Mouse (Mus musculus) leukemia stem cell, adult 10-12 weeks (primary cell): Measurements from ENCODE around the gene Ccnl2. TPM values are rescaled to one million over a fixed set of nuclear protein-coding genes. Genes with fewer than 3 reads are reported as not detected.

Experiments
- polyA plus RNA-seq: library from polyadenylated mRNA; stranded (reverse); fragments of >175 nt; gene quantifications from 2 replicates; pipeline ENCODE4 v1.2.3, GENCODE M21; 2012; ENCODE audit warnings: low replicate concordance

Ccnl2 gene
- 33.3 and 37.7 TPM in 2 replicates for polyA plus RNA-seq

DNA sequence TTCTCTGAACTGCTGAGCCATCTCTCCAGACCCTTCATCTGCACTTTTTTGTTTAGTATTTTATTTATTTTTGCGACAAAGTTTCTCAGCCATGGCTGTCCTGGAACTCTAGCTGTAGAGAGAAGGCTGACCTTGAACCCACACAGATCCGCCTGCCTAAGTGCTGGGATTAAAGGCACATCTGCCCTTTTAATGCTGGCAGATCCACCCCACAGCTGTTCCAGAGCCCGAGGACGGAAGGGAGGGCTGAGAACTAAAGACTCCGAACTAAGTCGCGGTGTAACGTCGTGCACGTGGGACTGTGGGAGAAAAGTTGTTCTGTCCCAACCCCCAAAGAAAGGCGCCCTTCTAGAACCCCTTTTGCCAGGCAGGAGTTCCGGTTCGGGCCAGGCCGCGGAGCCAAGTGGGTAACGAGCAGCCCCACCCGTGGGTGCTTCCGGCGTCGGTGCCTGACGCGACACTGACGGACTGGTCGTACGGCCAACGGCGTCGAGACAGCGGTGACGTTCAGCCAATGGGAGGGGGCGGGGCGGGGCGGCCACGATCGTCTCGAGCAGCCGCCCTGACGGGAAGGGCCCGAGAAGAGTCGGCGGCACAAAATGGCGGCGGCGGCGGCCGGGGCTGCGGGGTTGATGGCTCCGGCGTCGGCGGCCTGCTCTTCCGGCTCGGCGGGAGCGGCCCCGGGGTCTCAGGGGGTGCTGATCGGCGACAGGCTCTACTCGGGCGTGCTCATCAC, at the start of gene Ccnl2:
TSS of gene Ccnl2 (plus strand) at position 561 of the 736 bp plus-strand sequence.

DNA sequence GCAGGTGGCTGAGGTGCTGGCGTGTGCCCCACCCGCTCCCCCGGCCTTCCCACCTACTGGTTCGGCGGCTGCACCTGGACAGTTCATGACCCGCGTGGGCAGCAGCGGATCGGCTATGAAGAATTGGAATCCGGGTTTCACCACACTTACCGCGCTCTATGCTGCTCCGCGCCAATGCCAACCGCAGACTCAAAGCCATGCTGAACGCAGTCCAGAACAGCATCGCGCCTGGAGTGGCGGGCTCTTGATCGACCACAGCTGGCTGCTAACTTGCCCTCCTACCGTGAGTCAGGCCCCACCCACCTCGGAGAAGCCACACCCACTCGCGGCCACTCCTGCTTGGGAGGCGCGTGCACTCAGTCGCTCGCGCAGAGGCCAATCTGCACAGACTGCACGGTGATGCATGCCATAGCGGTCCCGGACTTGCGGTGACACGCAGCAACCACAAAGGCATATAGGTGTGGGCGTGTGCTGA, 38.0 kb upstream of the Ccnl2 start, which contains the start of gene Vwa1:
TSS of gene Vwa1 (minus strand) at position 419 of the 475 bp plus-strand sequence.

DNA sequence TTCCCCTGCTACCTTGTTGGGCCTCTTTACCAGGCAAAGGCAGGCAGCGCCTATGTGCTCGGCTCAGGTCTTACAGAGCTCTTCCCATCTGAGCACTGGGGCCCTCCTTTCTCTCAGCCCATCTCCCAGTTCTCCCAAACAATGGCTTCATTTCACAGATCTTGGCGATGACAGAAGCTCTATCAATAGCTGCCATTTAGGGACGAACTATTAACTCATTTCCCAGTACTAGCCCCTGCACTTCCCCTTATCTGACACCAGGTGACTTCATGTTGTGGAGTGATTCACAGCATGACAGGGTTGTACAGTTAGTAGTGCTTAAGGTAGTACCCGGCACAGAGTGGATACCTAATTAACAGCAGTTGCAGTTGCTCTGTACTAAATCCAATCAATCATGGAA, 26.5 kb upstream of the Ccnl2 start, which contains the start of gene Tmem88b:
TSS of gene Tmem88b (minus strand) at position 56 of the 400 bp plus-strand sequence.

DNA sequence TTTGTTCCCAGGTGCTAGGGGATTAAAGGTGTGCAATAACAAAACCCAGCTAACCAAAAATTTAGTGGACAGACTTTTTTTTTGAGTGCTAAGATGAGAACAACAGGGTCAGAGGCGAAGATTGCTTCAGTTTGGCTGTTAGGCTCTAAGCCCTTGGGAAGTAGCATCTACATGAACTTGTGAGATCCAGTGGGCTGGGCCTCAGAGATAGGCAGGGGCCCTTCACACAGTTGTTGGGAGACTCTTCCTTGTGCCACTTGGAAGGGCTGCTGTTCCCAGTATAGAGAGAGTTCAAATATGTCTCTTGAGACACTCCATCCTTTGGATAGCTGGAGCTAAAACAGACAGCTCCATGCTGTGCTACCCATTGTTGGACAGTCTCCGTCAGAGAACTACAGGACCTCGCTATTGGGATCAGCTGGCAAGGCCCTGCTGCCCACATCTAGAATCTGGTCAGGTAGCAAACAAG, 22.2 kb upstream of the Ccnl2 start, which contains the start of gene Ankrd65:
TSS of gene Ankrd65 (plus strand) at position 419 of the 469 bp plus-strand sequence.

DNA sequence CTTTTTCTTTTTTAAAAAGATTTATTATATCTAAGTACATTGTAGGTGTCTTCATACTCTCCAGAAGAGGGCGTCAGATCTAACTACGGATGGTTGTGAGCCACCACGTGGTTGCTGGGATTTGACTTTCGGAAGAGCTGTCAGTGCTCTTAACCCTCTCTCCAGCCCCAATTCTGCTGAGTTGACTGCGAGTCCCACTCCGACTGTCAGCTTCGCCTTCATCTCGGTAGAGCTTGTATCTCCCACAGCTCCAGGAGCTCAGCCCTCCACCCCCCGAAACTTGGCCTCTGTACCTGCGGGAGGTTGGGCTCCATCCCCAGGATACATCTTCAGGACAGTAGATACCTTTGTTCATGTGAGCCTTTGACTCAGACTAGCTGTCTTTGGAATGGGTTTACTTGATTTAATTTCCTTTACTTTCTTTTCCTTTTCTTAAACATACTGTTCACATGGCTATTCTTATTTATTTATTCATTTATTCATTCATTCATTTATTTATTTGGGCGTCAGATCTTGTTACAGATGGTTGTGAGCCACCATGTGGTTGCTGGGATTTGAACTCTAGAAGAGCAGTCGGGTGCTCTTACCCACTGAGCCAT, 9.4 kb upstream of the Ccnl2 start, which contains the start of gene Mrpl20:
TSS of gene Mrpl20 (plus strand) at position 138 of the 599 bp plus-strand sequence.

DNA sequence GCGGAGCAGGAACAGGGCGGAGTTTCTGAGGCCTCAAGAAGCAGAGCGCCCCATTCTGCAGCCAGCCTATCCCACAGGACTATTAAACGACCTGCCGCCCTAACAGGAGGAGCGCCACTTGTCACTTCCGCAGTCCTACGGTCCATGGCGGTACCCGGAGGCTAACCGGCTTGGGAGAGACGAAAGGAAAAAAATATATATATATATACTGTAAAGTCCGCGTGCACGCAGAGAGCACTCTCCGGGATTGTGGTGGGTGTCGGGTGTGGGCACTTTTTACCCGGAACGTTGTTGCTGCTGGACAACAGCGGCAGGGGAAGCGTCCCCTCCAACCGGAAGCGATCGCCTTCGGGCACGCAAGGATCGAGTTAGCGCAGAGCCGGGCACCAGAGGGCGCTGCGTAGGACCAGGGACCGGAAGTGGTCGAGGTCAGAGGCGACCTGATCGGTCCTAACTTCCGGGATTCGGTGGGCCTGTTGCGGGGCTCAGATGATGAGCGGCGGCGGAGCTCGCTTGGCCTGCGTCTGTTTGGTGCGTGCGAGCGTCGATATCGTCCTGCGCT, 19.0 kb downstream of the Ccnl2 start, which contains the start of gene Aurkaip1:
TSS of gene Aurkaip1 (plus strand) at position 68 of the 562 bp plus-strand sequence.

DNA sequence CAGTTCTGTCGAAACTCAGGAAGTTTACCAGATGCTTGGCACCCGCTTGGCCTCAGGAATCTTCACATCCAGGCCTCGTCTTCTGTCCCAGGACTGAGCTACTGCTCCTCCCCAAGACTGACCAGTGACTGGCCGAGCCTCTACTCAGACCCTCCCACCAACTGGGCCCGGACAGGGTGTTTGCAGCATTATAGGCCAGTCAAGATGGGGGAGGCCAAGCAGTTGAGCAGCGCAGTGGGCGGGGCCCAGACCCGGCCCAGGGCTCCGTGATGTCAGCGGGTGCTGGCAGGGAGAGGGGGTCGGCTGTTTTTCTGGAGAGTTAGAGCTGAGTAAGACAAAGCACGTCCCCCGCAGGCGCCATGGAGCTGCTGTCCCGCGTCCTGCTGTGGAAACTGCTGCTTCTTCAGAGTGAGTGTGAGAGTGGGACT, 27.2 kb downstream of the Ccnl2 start, which contains the start of gene Mxra8:
TSS of gene Mxra8 (plus strand) at position 198 of the 428 bp plus-strand sequence.

DNA sequence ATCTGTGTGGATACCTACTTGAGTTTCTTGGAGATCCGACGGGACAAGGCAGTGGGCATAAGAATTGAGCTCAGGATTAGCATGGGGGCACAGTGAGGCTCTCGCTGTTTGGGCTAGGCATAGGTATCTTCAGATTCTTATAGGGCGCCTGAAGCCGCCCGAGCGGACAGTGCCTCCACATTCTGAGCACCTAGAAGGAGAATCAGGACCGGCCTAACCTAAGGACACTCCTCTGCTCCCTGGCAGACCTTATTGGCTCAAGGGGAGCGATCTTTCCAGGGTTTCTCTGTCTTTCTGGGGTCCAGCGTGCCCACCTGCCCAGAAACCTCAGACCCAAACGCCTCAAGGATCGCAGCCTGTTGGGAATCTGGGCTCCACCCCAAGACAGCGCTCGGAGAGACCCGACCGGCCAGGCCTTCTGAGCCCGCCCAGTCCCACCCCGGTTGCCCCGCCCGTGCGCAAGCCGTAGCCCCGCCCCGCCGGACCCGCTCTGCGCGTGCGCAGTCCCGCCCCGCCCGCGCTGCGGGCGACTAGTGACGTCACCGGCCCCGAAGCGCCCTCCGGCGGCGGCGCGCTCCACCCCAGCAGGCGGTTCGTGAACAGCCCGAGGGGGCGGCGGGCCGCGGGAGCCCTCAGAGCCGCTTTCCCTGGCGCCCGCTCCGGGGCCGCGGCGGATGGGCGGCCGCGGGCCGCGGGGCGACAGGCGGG, 34.7 kb downstream of the Ccnl2 start, which contains the start of gene Dvl1:
TSS of gene Dvl1 (plus strand) at position 532 of the 708 bp plus-strand sequence.

DNA sequence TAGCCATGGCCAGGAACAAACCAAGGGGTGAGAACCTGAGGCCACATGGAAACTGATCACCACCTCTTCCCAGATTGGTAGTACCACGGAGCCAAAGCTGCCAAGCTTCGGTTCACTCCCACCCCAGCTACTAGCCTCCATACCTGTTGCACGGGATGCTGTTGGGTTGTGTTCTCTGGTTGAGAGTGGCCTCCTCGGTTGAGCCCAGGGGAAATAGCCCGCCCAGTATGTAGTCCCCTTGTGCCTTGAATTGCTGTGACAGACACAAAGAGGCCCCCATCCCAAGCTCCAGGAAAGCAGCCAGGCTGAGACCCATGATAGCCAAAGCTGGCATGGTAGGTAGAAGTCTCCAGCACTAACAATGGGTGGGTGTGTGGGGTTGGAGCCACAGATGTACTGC, 50.7 kb downstream of the Ccnl2 start, which contains the start of gene Tas1r3:
TSS of gene Tas1r3 (minus strand) at position 362 of the 400 bp plus-strand sequence.

DNA sequence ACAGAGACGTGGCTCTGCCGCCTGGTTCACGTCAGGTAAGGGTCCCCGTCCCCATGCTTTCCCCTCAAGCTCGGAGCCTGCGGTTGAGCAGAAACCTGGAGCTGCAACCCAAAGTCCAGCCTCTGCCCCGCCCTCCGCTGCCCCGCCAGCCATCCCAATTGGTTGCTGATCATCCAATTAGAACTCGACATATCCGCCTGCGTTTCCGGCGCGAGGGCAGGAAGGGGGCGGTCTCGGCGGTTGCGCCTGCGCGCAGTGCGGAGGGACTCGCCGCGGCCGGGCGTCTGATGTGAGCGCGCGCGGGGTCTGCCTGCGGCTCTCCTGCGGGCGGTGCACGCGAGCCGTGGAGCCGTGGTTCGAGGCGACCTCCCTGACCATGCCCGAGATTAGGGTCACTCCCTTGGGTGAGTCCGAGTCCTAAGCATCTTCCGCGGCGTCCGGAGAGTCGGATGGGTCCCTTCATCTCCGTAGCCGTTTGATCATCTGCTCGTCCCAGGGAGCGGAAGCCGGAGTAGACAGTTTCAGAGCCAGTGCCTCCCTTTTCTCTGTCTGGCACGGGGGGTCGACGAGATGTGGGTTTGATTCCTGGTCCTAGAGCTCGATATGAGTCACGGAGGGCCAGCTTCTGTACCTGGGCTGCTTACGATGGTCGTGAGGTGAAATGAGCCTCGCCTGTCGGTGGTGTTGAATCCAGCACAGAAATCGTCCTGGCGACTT, 57.2 kb downstream of the Ccnl2 start, which contains the start of the genes Cptp and Ints11:
TSS of gene Cptp (minus strand) at position 124 of the 717 bp plus-strand sequence.
TSS of gene Ints11 (plus strand) at position 230 of the 717 bp plus-strand sequence.

Other genes with a start within 250 kb of the Ccnl2 start
- gene Slc35e2, start 211.1 kb upstream of the Ccnl2 start, polyA plus RNA-seq = 2.0 and 5.1 TPM in 2 replicates
- gene Cdk11b, start 187.6 kb upstream of the Ccnl2 start, polyA plus RNA-seq = 45.7 and 53.4 TPM in 2 replicates
- not detected in 2 replicates for gene Gm10563, start 167.1 kb upstream of the Ccnl2 start, polyA plus RNA-seq
- gene Mmp23, start 159.1 kb upstream of the Ccnl2 start, polyA plus RNA-seq = 0.21 and 3.1 TPM in 2 replicates
- gene Mib2, start 143.3 kb upstream of the Ccnl2 start, polyA plus RNA-seq = 37.9 and 63.0 TPM in 2 replicates
- 2.6 TPM in 2 replicates for gene Fndc10, start 118.1 kb upstream of the Ccnl2 start, polyA plus RNA-seq
- 23.8 and 40.4 TPM in 2 replicates for gene Ssu72, start 107.7 kb upstream of the Ccnl2 start, polyA plus RNA-seq
- gene Tmem240, start 77.7 kb upstream of the Ccnl2 start, polyA plus RNA-seq = 0.27 and 0.50 TPM in 2 replicates
- gene Atad3a, start 51.4 kb upstream of the Ccnl2 start, polyA plus RNA-seq = 52.4 and 57.8 TPM in 2 replicates
- 1.1 and 2.2 TPM in 2 replicates for gene Vwa1, start 37.8 kb upstream of the Ccnl2 start, polyA plus RNA-seq
- 0.24 and 0.29 TPM in 2 replicates for gene Tmem88b, start 26.6 kb upstream of the Ccnl2 start, polyA plus RNA-seq
- not detected in 2 replicates for gene Ankrd65, start 22.1 kb upstream of the Ccnl2 start, polyA plus RNA-seq
- gene Mrpl20, start 9.6 kb upstream of the Ccnl2 start, polyA plus RNA-seq = 26.3 and 70.8 TPM in 2 replicates
- 142 and 271 TPM in 2 replicates for gene Aurkaip1, start 18.8 kb downstream of the Ccnl2 start, polyA plus RNA-seq
- 0.21 and 2.1 TPM in 2 replicates for gene Mxra8, start 27.2 kb downstream of the Ccnl2 start, polyA plus RNA-seq
- gene Dvl1, start 34.9 kb downstream of the Ccnl2 start, polyA plus RNA-seq = 152 and 222 TPM in 2 replicates
- gene Tas1r3, start 50.9 kb downstream of the Ccnl2 start, polyA plus RNA-seq = 0.08 TPM in 1 of 2 replicates, not detected in the other
- gene Cptp, start 57.0 kb downstream of the Ccnl2 start, polyA plus RNA-seq = 2.0 and 2.6 TPM in 2 replicates
- 16.3 and 20.4 TPM in 2 replicates for gene Ints11, start 57.1 kb downstream of the Ccnl2 start, polyA plus RNA-seq
- gene Pusl1, start 79.3 kb downstream of the Ccnl2 start, polyA plus RNA-seq = 349 and 415 TPM in 2 replicates
- gene Acap3, start 79.3 kb downstream of the Ccnl2 start, polyA plus RNA-seq = 59.5 and 63.0 TPM in 2 replicates
- 114 and 120 TPM in 2 replicates for gene Ube2j2, start 131.3 kb downstream of the Ccnl2 start, polyA plus RNA-seq
- gene C1qtnf12, start 149.8 kb downstream of the Ccnl2 start, polyA plus RNA-seq = 122 and 138 TPM in 2 replicates
- gene B3galt6, start 180.2 kb downstream of the Ccnl2 start, polyA plus RNA-seq = 3.2 and 4.0 TPM in 2 replicates
- gene Sdf4, start 180.4 kb downstream of the Ccnl2 start, polyA plus RNA-seq = 40.5 and 45.3 TPM in 2 replicates
- 3.1 and 8.5 TPM in 2 replicates for gene Tnfrsf4, start 201.4 kb downstream of the Ccnl2 start, polyA plus RNA-seq
- gene Tnfrsf18, start 213.7 kb downstream of the Ccnl2 start, polyA plus RNA-seq = 5.5 and 8.2 TPM in 2 replicates
- not detected in 2 replicates for gene Ttll10, start 246.9 kb downstream of the Ccnl2 start, polyA plus RNA-seq